Mouse (Mus musculus) stomach, embryonic 16.5 days (tissue): Measurements from ENCODE around the gene Rbbp4. TPM values are rescaled to one million over a fixed set of nuclear protein-coding genes. Genes with fewer than 3 reads are reported as not detected.
A peak's percentile ranks its signal among the peaks of the same experiment; 100 is the strongest.

Experiments
- ATAC-seq: fragments of 200-750 bp; cut with Nextera tagmentation; 2 replicates; pipeline ENCODE4 v1.8.0; 2017; ENCODE audit warnings: moderate number of reproducible peaks, moderate TSS enrichment; ENCODE audit not compliant: insufficient read depth, low FRiP score
- H3K27ac ChIP-seq: fragments of 300-500 bp; sonication (generic); 2 replicates; pipeline ENCODE4 v1.5.1; 2014; ENCODE audit warnings: low read length
- H3K27me3 ChIP-seq: fragments of 300-500 bp; sonication (generic); 2 replicates; pipeline ENCODE4 v1.6.1; 2014; ENCODE audit warnings: low read length, control low read depth, mixed read lengths; ENCODE audit not compliant: control insufficient read depth, insufficient read depth
- H3K36me3 ChIP-seq: fragments of 300-500 bp; sonication (generic); 2 replicates; pipeline ENCODE4 v1.6.1; 2014; ENCODE audit warnings: low read length; ENCODE audit not compliant: control insufficient read depth, insufficient read depth
- H3K4me1 ChIP-seq: fragments of 300-500 bp; sonication (generic); 2 replicates; pipeline ENCODE4 v1.6.1; 2014; ENCODE audit warnings: low read length, control low read depth, mixed read lengths; ENCODE audit not compliant: control insufficient read depth, insufficient read depth
- H3K4me2 ChIP-seq: fragments of 300-500 bp; sonication (generic); 2 replicates; pipeline ENCODE4 v1.6.1; 2014; ENCODE audit warnings: low read depth, low read length, mixed read lengths
- H3K4me3 ChIP-seq: fragments of 300-500 bp; sonication (generic); replicated peaks from 2 replicates; pipeline ENCODE4 v1.5.1; 2014; ENCODE audit warnings: mild to moderate bottlenecking, low read length
- H3K9ac ChIP-seq: fragments of 300-500 bp; sonication (generic); 2 replicates; pipeline ENCODE4 v1.6.1; 2014; ENCODE audit warnings: low read length
- H3K9me3 ChIP-seq: fragments of 300-500 bp; sonication (generic); replicated peaks from 2 replicates; pipeline ENCODE4 v1.6.1; 2016; ENCODE audit warnings: low read length, control low read depth; ENCODE audit not compliant: control insufficient read depth
- WGBS: fragments of 180-500 bp; shearing (Covaris S2); extraction: QIAGEN DNeasy Blood & Tissue Kit; methylation state at CpG from one replicate; pipeline ENCODE4 v1.1.7; 2014; 5-methylcytosine and 5-hydroxymethylcytosine counted together
- polyA plus RNA-seq: library from polyadenylated mRNA; unstranded; fragments of >200 nt; fragmentation: Nextera tagmentation; extraction: Ambion mirVana; gene quantifications from 2 replicates; pipeline ENCODE4 v1.2.1, GENCODE M21; 2015

Gene Rbbp4
- 287 and 291 TPM in 2 replicates for polyA plus RNA-seq

DNA sequence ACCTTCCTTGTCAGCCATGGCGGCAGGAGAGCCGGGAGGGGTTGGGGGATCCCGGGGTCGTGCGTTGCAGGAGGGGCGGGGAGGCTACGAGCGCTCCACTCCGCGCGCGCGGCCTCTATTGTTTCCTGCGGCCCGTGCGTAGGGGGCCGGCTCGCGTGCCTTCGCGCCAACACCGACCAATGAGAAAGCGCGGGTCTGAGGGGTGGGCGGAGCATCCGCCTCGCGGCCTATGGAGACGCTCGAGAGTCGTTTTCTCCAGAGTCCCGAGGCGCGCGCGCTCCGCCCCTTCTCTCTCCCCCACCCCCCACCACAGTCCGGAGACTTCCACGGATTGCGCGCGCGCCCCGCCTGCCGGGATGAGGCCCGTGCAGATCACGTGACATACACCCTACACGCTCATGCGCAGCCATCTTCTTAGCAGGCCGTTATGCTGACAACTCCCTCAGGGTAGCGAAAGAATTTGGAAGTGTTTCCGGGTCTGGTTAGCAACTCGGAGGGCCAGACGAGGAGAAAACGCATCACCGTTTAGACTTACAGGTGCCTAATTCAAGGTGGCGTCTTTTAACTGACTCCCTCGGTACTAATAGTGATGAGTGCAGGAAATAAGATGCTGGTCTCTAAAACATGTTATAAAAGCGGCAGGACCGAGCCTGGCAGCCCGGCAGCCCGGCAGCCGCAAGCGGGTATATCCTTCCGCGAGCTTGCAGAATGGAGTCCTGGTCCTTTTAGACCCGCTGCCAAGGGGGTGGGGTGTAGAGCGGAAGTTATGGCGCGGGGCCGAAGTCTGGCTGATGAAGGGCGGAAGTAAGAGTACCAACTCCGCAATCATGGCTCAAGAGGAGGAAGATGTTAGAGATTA, at the start of gene Rbbp4, which contains the start of gene Zbtb8os:
Gene Rbbp4 (minus strand): TSS at position 155 of the 859 bp plus-strand sequence.
Gene Zbtb8os (plus strand): TSS at position 480 of the 859 bp plus-strand sequence.
- peaks cover 6% of the 10 kb centered on the region; the same call in 1 of the 2 replicates for H3K36me3 ChIP-seq
- peak; percentile 98 for ATAC-seq
- under 1% methylated on average over 73 of the region's 73 CpGs for WGBS
- H3K9me3 ChIP-seq, result no peaks in the 10 kb centered on the region
- H3K4me2 ChIP-seq, result peak within 1 kb of the TSS; percentile 78
- no peaks in the 10 kb centered on the region for H3K27me3 ChIP-seq
- peak within 1 kb of the TSS; percentile 95 for H3K4me3 ChIP-seq
- H3K9ac ChIP-seq, result peak within 1 kb of the TSS; percentile 90
- peak within 1 kb of the TSS; percentile 100 for H3K27ac ChIP-seq
- H3K4me1 ChIP-seq, result peaks cover 27% of the 10 kb centered on the region

DNA sequence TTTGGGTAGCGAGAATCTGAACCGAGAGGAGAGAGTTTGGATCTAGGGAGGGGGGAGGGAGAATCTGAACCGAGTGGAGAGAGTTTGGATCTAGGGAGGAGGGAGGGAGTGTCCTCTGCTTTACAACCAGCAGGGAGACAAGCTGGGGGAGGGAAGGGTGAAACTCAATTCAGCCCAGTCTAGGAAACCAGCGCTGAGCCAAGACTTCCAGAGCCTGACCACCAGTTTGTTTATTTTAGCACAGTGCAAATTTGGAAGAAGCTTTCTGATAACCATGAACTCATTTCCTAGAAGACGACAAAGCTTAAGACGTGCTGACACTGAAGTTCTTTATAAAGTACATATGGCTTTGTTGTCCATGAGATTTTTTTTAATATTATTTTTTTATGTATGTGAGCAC, 49.3 kb upstream of the Rbbp4 start:
- H3K9ac ChIP-seq, result 0 out of 2 replicates have a peak overlapping the region, but pooled peaks have one; percentile 7
- peak overlapping the region; percentile 82 for H3K27ac ChIP-seq
- H3K4me2 ChIP-seq, result peak overlapping the region; percentile 28
- 11% methylated on average over 6 of the region's 6 CpGs for WGBS
- 0 out of 2 replicates have a peak, but pooled peaks cover 7% of the 10 kb centered on the region for H3K4me1 ChIP-seq
- H3K27me3 ChIP-seq, result no peaks in the 10 kb centered on the region
- H3K36me3 ChIP-seq, result no peaks in the 10 kb centered on the region
- H3K4me3 ChIP-seq, result no peak overlapping the region
- ATAC-seq, result peak; percentile 89; the same call in 1 of the 2 replicates
- no peaks in the 10 kb centered on the region for H3K9me3 ChIP-seq

DNA sequence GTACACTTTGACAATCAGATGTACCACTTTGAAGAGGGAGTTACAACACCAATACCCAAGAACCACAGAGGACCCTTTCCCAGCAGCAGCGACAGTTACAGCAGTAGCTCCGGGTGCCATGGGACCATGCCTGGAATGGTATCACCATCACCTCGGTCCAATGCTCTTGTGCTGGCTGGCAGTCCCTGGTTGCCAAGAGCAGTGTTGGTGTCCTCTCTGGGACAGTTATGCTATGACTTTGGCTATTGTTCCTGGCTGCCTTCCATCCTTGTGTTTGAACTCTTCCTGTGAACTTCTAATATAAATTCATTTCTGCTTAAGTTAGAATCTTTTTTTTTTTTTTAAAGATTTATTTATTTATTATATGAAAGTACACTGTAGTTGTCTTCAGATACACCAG, 48.4 kb upstream of the Rbbp4 start:
- no peak overlapping the region for H3K27ac ChIP-seq
- WGBS, result 87% methylated on average over 3 of the region's 3 CpGs

DNA sequence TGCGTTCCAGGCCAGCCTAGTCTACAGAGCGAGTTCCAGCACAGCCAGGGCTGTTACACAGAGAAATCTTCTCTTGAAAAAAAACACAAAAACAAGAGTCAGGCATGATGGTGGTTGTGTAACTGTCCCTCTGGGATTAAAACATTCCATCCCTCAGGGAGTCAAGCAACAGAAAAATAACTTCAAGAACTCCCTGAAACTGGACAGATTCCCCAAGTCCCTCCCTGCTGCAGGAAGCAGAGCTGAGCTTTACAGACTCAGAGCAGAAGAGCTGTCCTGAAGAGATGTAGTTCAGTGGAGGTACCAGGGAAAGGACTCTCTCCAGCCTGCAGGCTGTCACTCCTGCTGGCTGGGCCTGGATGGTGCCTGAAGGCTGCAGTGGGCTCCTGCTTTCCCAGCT, 47.3 kb upstream of the Rbbp4 start:
- no peak for ATAC-seq
- H3K27ac ChIP-seq, result no peak overlapping the region

More for the DNA sequence above, 48.4 kb upstream of the Rbbp4 start:
- Histone ChIP-seq H3K27me3 (no peaks in the 10 kb centered on the region), H3K9me3 (no peaks in the 10 kb centered on the region), H3K4me1 (0 out of 2 replicates have a peak, but pooled peaks cover 7% of the 10 kb centered on the region), H3K36me3 (no peaks in the 10 kb centered on the region), H3K4me2 (no peak overlapping the region), H3K9ac (no peak overlapping the region), H3K4me3 (no peak overlapping the region)
- ATAC-seq, result no peak

DNA sequence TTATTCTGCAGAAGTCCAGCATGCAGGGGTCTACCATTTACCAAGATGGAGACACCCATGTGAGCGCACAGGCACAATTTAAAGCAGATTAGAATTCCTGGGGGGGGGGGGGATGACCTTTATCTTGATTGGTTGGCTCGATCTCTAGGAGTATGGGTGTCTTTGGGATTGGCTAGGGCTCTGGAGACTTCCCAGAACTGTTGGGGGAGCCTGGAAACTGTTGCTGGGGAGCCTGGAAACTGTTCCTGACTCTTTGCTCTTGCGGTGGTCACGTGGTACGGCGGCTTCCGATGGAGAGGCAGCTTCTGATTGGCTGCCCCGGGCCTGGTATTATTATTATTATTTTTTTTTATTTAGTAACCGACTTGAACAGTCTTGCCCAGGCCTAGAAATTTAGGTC, 46.9 kb upstream of the Rbbp4 start:
- Histone ChIP-seq H3K36me3 (no peaks in the 10 kb centered on the region), H3K4me3 (no peak overlapping the region), H3K27ac (no peak overlapping the region), H3K4me2 (no peak overlapping the region), H3K4me1 (0 out of 2 replicates have a peak, but pooled peaks cover 7% of the 10 kb centered on the region), H3K27me3 (no peaks in the 10 kb centered on the region), H3K9me3 (no peaks in the 10 kb centered on the region), H3K9ac (no peak overlapping the region)
- ATAC-seq, result no peak
- WGBS, result 94% methylated on average over 9 of the region's 9 CpGs

More for the DNA sequence above, 47.3 kb upstream of the Rbbp4 start:
- Histone ChIP-seq H3K27me3 (no peaks in the 10 kb centered on the region), H3K9ac (no peak overlapping the region), H3K4me3 (no peak overlapping the region), H3K36me3 (no peaks in the 10 kb centered on the region), H3K4me2 (no peak overlapping the region), H3K4me1 (0 out of 2 replicates have a peak, but pooled peaks cover 7% of the 10 kb centered on the region), H3K9me3 (no peaks in the 10 kb centered on the region)
- WGBS, result 91% methylated on average over 2 of the region's 2 CpGs

DNA sequence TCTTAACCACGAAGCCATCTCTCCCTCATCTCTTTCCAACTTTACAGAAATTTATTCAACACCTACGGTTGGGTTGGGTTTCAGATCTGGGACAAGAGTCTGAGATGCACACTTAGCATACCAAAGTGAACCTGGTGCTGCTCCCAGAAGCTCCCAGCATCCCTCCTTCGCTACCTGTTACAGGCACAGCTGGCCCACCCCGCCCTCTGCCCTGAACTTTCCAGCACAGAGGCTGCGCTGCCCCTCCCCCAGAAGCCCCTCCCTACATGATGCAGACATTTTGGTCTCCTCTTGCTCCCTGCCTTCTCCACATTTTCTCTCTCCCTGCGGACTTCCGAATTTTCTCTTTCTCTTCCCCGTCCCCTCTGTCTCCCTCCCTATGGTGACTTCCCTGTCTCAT, 46.0 kb upstream of the Rbbp4 start:
- Histone ChIP-seq H3K27ac (no peak overlapping the region), H3K4me1 (peaks cover 9% of the 10 kb centered on the region; the same call in 1 of the 2 replicates), H3K36me3 (no peaks in the 10 kb centered on the region), H3K9ac (no peak overlapping the region), H3K9me3 (no peaks in the 10 kb centered on the region), H3K4me2 (no peak overlapping the region), H3K4me3 (no peak overlapping the region), H3K27me3 (no peaks in the 10 kb centered on the region)
- WGBS, result 74% methylated on average over 8 of the region's 8 CpGs
- no peak for ATAC-seq

DNA sequence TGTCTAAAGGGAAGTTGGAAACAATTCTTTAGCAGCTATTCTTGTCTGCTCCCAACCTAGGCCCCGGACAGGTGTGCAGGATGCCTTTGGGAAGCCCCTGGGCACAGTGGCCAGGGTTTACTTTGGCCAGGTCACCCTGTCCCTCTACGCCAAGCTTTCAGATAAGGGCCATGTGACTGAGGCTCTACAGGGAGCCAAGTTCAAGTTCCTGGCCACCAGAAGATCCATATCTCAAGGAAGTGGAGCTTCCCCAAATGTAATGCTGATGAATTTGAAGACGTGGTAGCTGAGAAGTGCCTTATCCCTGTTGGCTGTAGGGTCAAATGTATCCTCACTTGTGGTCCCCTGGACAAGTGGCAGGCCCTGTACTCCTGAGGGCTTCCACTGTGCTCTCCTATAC, 44.6 kb upstream of the Rbbp4 start:
- H3K4me3 ChIP-seq, result no peak overlapping the region
- no peaks in the 10 kb centered on the region for H3K27me3 ChIP-seq
- H3K9me3 ChIP-seq, result no peaks in the 10 kb centered on the region
- peaks cover 14% of the 10 kb centered on the region; the same call in 1 of the 2 replicates for H3K4me1 ChIP-seq
- no peak overlapping the region for H3K4me2 ChIP-seq
- no peak overlapping the region for H3K9ac ChIP-seq
- H3K27ac ChIP-seq, result no peak overlapping the region
- H3K36me3 ChIP-seq, result no peaks in the 10 kb centered on the region
- WGBS, result 76% methylated on average over 3 of the region's 3 CpGs
- ATAC-seq, result no peak

DNA sequence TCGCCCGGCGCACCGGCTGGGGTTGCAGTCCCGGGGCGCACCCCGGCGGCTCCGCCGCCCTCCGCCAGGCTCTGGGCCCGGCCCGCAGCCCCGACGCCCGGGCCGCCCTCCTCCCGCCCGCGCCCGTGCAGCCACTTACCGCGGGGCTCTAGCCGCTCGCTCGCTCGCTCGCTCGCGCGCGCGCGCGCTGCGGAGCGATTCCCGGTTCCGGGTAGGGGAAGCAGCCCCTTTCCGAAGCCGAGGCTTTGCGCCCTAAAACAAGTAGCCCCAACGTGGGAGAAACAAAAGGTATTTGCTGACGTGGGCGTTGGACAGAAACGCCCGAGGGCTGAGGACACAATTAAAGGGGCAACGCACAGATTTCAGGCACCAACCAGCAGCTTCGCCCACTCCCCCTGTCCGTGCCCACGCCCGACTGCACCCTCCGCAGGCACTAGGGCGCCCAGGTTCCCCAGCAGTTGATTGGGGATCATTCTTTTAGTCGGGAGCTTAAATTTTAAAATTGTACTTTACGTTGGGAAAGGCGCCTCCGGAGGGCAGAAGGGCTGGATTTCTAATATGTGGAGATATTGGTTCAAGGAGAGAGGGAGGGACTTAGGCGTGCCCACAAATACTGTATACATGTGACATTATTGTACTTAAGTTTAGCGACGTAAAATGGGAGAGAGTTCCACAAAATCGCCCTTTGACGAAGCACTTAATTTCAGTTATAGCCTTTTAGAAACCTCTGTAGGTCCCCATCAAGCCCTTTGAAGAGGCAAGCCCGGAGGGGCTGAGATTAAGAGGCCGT, 42.6 kb upstream of the Rbbp4 start, which contains the start of gene Zbtb8a:
Gene Zbtb8a (minus strand): TSS at position 516 of the 790 bp plus-strand sequence.
- 1% methylated on average over 64 of the region's 65 CpGs for whole genome bisulfite sequencing
- no peaks in the 10 kb centered on the region for H3K9me3 ChIP-seq

More for the DNA sequence above, 42.6 kb upstream of the Rbbp4 start, which contains the start of gene Zbtb8a:
- peak; percentile 63; the same call in 1 of the 2 replicates for ATAC-seq
- H3K9ac ChIP-seq, result peak within 1 kb of the TSS; percentile 95
- H3K27ac ChIP-seq, result peak within 1 kb of the TSS; percentile 90
- H3K4me1 ChIP-seq, result peaks cover 13% of the 10 kb centered on the region; the same call in 1 of the 2 replicates
- no peaks in the 10 kb centered on the region for H3K27me3 ChIP-seq
- H3K4me2 ChIP-seq, result peak within 1 kb of the TSS; percentile 86
- no peaks in the 10 kb centered on the region for H3K36me3 ChIP-seq
- peak within 1 kb of the TSS; percentile 79 for H3K4me3 ChIP-seq
